Mouse (Mus musculus): ENCODE measurements around the gene Crtac1.

Gene Crtac1

DNA sequence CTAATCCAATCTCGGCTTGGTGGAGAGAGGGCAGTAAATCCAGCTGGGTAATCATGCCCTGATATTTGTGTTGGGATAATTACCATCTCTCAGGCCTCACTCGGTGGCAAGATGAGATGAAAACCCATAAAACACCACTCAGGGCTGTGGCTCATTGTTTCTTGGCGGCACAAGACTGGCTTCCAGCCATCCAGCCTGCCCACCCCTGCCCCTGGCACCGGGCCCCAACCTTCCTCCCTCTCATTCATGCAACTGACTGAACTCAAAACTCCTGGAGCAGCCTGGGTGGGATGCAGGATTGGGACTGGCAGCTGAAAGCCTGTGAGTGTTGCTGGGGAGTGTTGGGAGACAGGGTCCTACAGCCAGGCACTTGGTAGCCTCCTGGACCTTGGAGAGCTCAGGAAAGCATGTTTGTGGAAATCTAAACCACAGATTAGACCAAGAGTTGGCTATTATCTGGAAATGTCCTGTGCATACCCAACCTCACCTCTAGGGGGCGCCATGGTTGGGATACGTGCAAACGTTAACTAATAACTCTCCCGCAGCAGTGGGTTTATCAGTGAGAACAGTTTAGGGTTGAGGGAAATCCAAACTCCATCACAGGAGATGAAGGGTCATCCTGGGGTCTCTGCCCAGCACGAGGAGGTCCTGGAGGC is 99.4 kb downstream of the Crtac1 start:
- no peak for DNase-seq (ENCODE audit: extremely low read depth, insufficient read length, low spot score)

DNA sequence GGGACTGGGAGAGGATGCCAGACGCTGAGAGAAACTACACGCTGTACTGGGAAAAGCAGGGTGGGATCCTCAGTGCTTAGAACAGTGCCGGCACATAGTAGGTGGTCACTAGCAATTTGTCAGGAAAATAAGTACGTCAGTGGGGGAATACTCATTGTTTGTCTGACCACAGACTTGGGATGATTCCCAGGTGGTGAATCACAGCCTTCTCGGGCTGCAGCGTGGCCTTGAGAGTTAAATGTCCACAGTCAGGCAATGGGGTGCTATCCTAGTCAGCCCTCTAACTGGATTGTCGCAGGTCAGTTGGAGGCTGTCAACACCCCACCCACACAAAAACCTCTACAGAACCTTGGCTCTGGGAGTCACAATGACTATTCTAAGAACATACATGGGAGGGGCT is 100.1 kb downstream of the Crtac1 start:
- DNase-seq (ENCODE audit: extremely low read depth, insufficient read length, low spot score): peak; percentile 34

DNA sequence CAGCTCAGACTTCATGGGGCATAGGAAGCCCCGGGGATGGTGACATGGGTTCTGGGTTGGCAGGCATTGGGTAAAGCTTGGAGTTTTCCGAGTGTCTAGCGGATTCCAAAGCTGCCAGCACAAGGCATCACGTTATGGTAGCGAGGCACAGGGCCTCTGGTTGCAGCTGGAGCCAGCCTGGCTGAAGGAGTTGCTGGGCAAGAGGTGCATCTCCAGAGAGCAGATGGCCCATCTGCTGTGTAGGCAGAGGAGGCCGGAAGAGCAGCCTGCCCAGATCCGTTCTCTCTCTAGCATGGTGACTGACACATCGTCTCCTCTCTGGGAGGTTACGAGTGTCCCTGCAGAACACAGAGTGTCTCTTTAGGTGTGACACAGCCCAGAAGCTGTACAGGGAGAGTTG is 103.4 kb downstream of the Crtac1 start:
- no peak for DNase-seq (ENCODE audit: extremely low read depth, insufficient read length, low spot score)

DNA sequence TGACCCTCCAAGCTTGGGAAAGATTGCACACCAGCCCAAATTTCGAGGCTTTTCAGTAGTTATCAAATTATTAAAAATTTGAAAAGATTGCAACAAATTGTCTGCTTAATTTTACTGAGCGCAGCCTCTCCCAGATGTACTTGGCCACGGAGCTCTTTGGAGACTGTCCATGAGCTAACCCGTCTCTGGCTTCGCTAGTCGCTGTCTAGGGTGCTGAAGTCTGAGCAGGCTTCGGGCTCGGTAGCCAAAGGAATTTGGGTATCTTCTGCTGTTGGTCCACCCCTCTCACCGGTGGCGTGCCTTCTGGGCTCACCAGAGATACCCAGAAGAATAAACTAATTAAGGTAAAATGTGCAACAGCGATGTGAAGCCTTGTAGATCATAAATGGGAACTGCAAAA is 105.7 kb downstream of the Crtac1 start:
- DNase-seq (ENCODE audit: extremely low read depth, insufficient read length, low spot score): no peak

DNA sequence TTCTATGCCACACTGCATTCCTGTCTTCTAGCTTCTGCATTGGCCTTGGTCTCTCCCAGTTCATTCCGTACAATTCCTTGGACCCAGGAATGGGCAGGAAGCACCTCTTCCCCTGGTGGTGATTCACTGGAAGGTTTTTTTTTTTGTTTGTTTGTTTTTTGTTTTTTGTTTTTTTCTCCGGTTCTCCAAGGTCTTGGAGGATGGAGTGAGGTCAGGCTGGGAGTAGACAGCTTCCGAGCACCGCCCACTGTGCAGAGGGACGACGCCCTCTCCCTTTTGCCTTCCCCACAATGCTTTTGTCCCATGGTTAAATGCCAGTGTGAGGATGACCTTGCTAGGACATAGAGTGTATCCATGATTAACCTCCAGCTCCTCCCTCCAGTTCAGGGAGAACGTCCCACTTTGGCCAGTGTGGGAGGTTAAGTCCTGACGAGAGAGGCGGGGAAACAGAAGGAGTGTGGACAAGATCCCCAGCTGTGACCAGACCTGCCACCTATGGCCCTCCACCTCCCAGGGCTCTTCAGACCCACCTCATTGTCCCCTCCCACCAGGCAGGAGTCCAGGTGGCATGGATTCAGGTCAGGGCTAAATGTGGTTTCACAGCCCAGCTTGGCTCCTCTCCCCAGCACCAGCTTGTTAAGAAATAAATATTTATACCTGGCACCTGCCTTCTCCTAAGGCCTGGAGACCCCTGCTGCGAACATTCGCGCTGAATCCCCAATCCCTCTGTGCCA is 109.1 kb downstream of the Crtac1 start:
- no peak for DNase-seq (ENCODE audit: extremely low read depth, insufficient read length, low spot score)

DNA sequence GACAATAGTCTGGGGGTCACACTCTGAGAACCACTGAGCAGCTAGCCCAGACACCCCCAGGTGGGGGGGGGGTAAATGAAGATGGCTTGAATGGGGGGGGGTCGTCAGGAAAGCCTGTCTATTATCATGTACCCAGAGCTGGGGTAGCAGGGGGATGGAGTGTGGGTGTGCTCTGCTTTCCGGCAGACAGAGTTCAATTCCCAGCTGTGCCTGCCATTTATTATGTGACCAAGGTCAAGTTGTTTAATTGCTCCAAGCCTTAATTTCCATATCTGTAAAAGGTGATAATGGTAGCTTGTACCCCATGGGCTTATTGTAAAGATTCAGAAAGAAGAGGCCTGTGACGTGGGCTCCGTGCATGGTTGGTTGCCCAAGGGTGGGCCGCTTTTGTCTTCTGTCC is 109.6 kb downstream of the Crtac1 start:
- no peak for DNase-seq (ENCODE audit: extremely low read depth, insufficient read length, low spot score)

DNA sequence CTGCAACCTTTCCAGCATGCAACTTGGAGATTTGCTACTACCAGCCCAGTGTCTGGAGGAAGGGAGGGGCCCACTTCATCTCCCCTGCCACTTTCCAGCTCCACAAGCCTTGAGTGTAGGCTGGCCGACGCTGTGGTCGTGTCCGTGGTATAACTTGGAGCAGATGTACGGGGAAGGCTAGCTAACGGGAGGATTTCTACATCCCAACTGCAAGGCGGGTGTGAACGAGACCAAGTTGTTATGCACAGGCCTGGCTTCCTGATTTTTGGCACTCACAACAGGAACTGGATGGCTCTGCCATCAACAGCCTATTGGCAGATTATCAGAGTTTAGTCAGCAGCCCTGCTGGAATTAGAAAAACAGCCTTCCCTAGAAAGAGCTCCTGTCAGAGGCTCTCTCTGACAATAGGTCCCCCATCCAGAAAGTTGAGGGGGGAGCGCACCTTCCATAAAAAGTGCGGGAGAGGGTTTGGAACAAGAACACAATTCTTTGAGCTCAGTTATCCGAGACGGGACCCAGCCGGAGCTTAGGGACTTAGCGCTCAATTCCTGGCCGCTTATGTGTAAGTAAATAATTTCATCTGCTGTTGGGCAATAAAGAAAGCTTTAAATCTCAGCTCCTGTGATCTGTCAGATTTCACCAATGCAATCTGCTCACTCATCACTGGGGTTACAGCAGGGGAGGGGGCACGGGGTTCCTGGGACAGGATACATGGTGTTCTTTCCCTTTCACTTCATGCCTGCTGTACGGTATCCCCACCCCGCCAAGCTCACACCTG is 113.7 kb downstream of the Crtac1 start:
- no peak for DNase-seq (ENCODE audit: extremely low read depth, insufficient read length, low spot score)

DNA sequence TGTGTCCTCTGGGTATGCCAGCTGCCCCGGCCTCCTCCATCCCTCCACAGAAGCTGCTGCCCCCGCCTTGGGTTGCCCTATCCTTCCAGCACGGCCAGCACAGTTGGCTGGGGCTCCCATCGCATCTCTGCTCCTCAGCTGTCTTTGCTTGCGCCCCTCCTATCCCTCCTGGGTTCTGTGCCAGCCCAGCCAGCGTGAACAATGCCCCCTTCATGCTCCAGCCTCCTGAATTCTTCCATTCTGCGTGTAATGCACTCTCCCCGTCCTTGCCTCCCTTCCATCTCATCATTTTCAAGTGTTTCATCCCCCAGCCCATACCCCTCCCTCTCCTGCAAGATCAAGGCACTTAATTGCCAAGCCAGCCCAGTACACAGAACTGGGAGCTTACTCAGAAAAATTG is 114.6 kb downstream of the Crtac1 start:
- no peak for DNase-seq (ENCODE audit: extremely low read depth, insufficient read length, low spot score)

DNA sequence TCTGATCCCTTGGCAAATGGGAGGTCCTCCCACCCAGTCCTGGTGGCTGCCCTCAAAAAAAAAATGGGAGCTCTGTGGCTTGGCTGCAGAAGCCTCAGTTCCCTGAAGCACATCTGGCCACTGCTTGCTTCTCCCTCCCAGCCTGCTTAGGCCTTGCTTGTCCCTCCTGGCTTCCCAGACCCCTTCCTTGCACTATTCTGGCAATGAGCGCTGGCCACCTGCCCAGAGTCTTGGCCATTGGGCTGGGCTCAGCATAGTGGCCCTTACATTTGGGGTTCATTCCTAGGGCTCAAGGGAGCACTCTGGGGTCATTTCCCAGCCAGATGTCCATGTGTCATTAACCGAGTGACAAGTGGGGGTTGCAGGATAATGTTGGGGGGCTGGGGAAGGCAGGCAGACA is 115.1 kb downstream of the Crtac1 start:
- DNase-seq (ENCODE audit: extremely low read depth, insufficient read length, low spot score): no peak

DNA sequence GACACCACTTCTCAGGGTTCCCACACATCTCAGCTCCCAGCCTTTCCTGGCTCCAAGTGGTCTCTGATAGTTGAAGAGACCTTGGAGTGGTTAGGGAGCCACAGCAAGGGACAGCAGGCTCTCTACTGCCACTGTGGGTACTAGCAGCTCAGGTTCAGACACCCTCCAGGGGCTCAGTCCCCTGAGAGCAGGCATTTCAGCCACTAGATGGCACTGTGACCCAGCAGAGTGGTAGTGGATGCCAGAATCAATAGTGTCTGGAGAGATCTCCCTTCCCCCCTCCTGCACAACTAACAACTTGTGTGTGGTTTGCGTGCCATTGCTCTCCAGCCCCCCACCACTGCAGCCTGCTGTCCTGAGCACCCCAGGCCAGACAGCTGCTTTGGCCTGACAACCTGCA is 115.7 kb downstream of the Crtac1 start:
- DNase-seq (ENCODE audit: extremely low read depth, insufficient read length, low spot score): peak; percentile 46

DNA sequence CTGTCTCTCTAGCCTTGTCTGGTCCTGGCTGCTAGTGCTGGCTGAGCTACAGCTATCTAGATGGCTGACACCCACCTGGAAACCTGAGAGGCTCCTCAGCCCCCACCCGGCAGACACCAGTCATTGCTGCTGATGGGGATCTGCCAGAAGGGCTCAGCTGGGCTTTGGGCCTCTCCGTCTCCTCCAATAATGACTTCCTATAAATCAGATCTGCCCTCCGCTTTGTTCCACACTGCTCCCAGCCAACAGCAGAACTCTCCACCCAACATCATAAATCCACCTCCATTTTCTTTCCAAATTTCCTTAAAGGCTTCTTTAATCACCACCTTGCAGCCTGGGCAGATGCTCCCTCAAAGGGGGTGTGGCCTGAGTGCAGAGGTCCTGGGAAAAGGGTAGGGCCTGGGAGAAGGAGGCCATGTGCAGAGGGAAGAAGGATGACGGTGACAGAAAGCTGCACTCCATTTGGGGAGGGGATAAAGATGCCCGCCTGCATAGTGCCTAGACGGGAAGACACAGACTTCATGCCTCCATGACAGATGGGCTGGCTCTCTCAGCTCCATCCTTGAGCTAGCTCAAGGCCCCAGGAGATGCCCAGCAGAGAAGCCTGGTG is 116.4 kb downstream of the Crtac1 start:
- no peak for DNase-seq (ENCODE audit: extremely low read depth, insufficient read length, low spot score)

DNA sequence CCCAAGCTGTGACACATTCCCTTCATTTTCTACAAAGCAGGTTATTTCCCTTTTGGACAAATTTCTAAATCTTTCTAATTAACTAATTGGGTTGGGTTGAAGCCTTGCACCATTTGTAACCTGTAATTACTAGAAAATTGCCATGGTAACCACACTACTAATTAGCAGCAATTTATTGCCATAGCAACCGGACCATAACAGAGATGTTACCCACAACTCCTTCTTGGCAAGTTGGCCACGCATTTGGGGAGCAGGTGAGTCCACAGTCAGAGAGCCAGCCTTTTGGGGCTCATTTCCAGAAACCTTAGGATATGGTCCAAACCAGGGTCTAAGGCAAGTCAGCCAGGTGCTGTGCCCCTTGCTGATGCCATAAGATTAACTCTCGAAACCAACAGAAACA is 119.4 kb downstream of the Crtac1 start:
- no peak for DNase-seq (ENCODE audit: extremely low read depth, insufficient read length, low spot score)

DNA sequence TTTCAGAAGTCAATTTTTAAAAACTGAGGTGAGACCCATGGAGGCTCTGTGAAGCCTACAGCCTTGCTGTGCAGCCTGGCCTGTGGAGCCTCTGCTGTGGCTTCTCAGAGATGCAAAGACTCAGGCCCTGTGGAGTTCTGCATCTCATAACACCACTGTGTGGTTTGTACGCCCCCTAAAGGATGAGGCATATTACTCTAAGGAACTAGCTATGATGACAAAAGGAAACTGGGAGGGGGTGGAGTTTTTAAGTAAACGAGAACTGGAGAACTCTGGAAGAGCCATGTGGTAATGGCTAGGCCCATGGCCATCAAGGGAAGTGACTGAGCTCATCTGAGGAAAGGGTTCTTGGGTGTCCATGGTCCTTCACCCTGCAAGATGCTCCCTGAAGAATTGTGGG is 120.3 kb downstream of the Crtac1 start:
- DNase-seq (ENCODE audit: extremely low read depth, insufficient read length, low spot score): no peak

DNA sequence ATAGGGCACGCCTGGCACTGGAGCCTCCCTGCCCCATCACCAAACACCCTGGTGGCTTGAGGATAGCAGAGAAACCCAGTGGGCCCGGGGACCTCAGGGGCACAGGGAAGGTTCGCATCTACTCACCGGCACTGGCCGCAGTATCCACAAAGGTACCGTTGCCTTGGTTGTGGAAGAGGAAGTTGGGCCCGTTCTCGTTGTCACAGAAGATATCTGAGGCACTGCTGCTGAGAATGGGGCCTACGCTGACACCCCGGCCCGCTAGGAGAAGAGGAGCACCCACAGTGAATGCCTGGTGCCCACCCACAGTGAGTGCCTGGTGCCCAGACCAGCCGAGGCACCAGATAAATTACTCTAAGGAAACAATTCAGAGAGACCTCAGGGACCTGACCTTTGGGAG is 122.7 kb downstream of the Crtac1 start:
- DNase-seq (ENCODE audit: extremely low read depth, insufficient read length, low spot score): no peak

DNA sequence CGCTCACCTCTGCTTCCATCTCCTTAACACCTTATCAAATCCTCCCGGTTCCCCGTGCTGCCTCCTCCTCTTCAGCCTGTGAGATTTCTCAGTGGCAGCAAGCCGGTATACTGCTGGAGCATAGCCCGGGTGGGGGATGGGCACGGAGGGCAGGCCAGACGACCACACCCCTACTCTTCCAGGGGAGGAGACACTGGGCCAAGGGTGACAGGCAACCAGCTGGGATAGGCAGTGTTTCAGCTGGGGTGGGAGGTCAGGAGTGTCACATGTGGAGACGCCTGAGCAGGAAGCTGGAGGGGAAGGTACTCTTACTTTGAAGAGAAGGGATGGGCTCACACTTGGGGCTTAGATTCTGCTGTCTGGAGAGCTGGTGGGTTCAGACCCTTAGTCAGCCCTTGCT is 124.6 kb downstream of the Crtac1 start:
- no peak for DNase-seq (ENCODE audit: extremely low read depth, insufficient read length, low spot score)

DNA sequence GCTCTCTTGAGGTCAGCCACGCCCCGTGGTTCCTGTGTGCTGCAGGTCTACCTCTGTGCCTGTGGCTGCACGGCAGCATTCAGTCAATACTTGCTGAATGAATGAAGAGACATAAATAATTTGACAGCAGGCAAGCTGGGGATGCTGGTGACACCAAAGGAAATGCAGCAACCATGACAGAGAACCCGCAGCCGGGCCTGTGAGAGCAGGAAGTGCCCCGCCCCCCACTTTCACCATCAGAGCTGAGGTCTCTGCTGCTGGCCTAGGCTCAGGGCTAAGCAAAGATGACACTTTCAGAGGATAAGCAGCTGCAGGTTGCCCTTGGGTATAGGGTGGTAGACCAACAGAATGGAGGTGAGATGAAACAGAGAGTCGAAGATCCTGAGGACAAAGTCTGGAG is 125.4 kb downstream of the Crtac1 start:
- no peak for DNase-seq (ENCODE audit: extremely low read depth, insufficient read length, low spot score)

DNA sequence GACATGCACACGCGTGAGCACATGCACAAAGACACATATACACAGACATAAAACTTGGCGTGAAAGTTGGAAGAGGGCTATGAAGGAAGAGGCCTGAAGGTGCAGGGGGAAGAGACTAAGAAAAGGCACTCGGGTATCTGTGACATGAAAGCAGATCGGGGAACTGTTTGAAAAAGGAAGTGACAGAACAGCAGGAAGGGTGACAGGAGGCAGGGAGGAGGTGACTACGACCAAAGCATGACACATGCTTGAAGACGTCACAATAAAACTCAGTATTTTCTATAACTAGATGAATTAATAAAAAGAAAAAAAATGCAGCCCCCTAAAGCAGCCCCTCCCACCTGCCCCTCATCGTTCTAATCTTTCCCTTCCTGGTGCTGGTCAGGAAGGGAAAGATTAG is 125.8 kb downstream of the Crtac1 start:
- DNase-seq (ENCODE audit: extremely low read depth, insufficient read length, low spot score): no peak

DNA sequence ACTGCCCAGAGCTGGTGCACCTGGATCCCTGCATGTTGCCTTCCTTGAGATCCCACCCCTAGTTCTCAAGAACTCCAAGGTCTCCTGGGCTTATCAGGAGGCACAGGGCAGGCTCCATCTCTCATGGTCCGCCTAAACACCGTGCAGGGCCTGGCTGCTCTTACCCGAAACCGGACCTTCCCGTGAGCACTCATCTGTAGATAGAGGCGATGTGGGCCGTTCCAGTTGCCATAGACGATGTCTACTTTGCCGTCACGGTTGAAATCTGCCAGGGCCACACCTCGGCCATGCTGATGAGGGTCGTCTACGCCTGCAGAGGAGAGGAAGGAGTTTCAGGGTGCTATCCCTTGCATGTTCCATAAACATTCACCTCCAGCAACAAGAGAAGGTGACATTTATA is 127.1 kb downstream of the Crtac1 start:
- DNase-seq (ENCODE audit: extremely low read depth, insufficient read length, low spot score): no peak

DNA sequence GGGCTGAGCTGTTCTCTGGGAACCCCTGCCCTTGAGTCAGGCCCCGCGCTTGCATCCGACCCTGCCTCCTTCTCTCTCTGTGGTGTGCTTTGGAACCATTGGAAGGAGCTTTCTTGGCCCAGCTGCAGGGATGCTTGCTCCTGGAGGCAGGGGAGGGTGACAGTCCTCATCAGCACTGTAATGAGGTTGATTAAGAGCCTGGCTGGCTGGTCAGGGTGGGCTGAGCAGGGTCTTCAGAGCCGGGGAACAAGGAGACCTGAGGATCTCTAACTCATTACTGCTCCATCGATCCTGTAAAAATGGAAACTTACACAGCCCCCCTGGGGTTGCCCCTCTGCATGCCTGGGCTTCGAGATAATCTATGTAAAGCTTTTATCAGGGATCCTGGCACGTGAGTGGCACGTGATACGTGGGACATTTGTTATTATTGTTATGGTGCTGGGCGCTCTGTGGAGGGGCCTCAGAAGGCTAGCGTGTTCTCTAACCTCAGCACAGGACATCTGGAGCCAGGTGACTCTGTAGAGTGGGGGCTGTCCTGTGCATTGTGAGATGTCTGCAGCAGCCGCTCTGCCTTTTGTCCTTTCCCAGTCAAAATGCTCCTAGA is 128.3 kb downstream of the Crtac1 start:
- no peak for DNase-seq (ENCODE audit: extremely low read depth, insufficient read length, low spot score)

DNA sequence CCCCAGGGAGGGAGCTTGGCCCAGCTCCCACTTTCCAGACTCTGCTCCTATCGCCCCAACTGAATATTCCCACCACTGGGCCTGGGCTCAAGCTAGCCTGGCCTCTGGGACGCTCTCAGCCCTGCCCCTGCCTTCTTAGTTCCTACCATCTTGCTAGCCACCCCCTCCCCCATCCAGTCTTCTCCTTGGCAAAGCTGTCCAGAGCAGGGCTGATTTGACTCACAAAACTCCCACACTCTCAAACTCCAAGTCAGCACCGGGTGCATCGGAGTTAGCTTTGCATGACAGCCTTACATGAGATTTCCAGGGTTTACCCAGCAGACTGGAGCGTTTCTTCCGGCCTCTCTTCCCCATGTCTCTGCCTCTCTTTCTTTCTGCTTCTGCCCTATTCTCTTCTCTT is 138.4 kb downstream of the Crtac1 start:
- no peak for DNase-seq (ENCODE audit: extremely low read depth, insufficient read length, low spot score)

DNA sequence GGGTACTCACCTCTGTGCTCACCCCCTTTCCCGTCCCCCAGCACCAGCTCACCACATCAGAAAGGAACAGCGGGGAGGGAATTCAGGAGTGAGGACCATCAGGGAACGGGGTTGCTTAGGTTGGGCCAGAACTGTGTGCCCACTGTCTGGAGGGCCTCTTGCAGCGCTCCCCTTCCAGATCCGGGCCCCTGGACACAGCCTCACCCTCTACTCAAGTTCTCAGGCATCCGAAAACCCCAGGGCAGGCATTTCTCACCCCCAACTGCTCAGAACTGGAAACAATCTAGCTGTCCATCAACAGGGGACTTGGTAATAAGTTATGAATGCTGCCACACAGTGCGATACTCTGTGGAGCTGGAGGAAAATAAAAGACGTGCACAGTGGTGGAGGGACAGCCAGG is 139.5 kb downstream of the Crtac1 start:
- DNase-seq (ENCODE audit: extremely low read depth, insufficient read length, low spot score): no peak
